Mouse (Mus musculus) yolk sac, embryonic 10.5 days (tissue): ENCODE measurements around the gene Nexn.

Experiments used
- DNase-seq: peaks from one replicate; pipeline ENCODE4 v3.0.0-alpha.2; 2017; ENCODE audit warnings: low spot score

Gene Nexn

GRCm38 (mm10) chr3:152277912-152278311, 11.8 kb upstream of the Nexn start:
- DNase-seq: no peak

- no peak for DNase-seq
These were observed 10.8 kb upstream of the Nexn start for GRCm38 (mm10) chr3:152276935-152277334.

- no peak for DNase-seq
These were observed 8.9 kb upstream of the Nexn start for GRCm38 (mm10) chr3:152275008-152275407.

- DNase-seq: no peak
These were observed 7.0 kb upstream of the Nexn start for GRCm38 (mm10) chr3:152272974-152273685.

- DNase-seq: no peak
These were observed 5.7 kb upstream of the Nexn start for GRCm38 (mm10) chr3:152271876-152272275.

- no peak for DNase-seq
These were observed 5.0 kb upstream of the Nexn start for GRCm38 (mm10) chr3:152271071-152271710.

GRCm38 (mm10) chr3:152268099-152268498, 1.9 kb upstream of the Nexn start:
- no peak for DNase-seq

- peak; percentile 59 for DNase-seq
These were observed 657 bp downstream of the Nexn start for GRCm38 (mm10) chr3:152265351-152266035.

GRCm38 (mm10) chr3:152264830-152265229, 1.3 kb downstream of the Nexn start:
- no peak for DNase-seq

- no peak for DNase-seq
These were observed 1.8 kb downstream of the Nexn start for GRCm38 (mm10) chr3:152264374-152264773.

GRCm38 (mm10) chr3:152261948-152262347, 4.2 kb downstream of the Nexn start:
- peak; percentile 32 for DNase-seq

GRCm38 (mm10) chr3:152261436-152261835, 4.7 kb downstream of the Nexn start:
- DNase-seq: no peak

- no peak for DNase-seq
These were observed 5.8 kb downstream of the Nexn start for GRCm38 (mm10) chr3:152260362-152260761.

GRCm38 (mm10) chr3:152259409-152259808, 6.7 kb downstream of the Nexn start:
- DNase-seq: peak; percentile 80

- no peak for DNase-seq
These were observed 8.6 kb downstream of the Nexn start for GRCm38 (mm10) chr3:152257528-152257927.

- no peak for DNase-seq
These were observed 15.7 kb downstream of the Nexn start for GRCm38 (mm10) chr3:152250487-152250886.

- DNase-seq: no peak
These were observed 18.4 kb downstream of the Nexn start for GRCm38 (mm10) chr3:152247708-152248107.

- no peak for DNase-seq
These were observed 20.8 kb downstream of the Nexn start for GRCm38 (mm10) chr3:152245273-152245910.

- no peak for DNase-seq
These were observed 22.8 kb downstream of the Nexn start for GRCm38 (mm10) chr3:152243304-152243703.

- no peak for DNase-seq
These were observed 25.1 kb downstream of the Nexn start for GRCm38 (mm10) chr3:152241098-152241497.

- DNase-seq: no peak
These were observed 26.6 kb downstream of the Nexn start for GRCm38 (mm10) chr3:152239592-152239991.

GRCm38 (mm10) chr3:152238836-152239235, 27.3 kb downstream of the Nexn start:
- DNase-seq: no peak

GRCm38 (mm10) chr3:152235805-152236204, 30.3 kb downstream of the Nexn start:
- DNase-seq: no peak
